Mouse (Mus musculus): ENCODE measurements at regions not wholly inside any gene's neighbourhood (a gene's known extent, or its start where the extent isn't known, plus 50 kb on each side); places are given as distances from the start of the nearest gene placed in this dataset.

GRCm38 (mm10) chr6:13384469-13384868 lies 159.7 kb upstream of the Vwde start:
- TF ChIP-seq CTCF (IDR thresholded peaks at IDR 0.05; ENCODE audit: extremely low read depth, insufficient read length, insufficient replicate concordance, low read depth, low read length), result no peak
- TF ChIP-seq POLR2A (IDR thresholded peaks at IDR 0.05; ENCODE audit: low read depth, low read length), result no peak
